Mouse (Mus musculus) megakaryocyte, adult 5-6 weeks (primary cell): Measurements from ENCODE around the gene Cep72. TPM values are rescaled to one million over a fixed set of nuclear protein-coding genes. Genes with fewer than 3 reads are reported as not detected.
"Not testable (repeated sequence)": the region's sequence is repeated elsewhere in the genome, so short reads cannot be mapped to it uniquely, and the experiment has no call there.

Experiments
- ATAC-seq: 2 replicates; pipeline ENCODE4 v1.8.0; 2016; ENCODE audit warnings: mild to moderate bottlenecking, inconsistent platforms; ENCODE audit not compliant: poor library complexity, severe bottlenecking
- total RNA-seq, 2 experiments: library from RNA; stranded (forward) in 1 of 2; stranded (reverse) in 1 of 2; fragments of 153-499, 151-499 nt in 1 of 2; fragments of 221-1000, 200-1000 nt in 1 of 2; gene quantifications; 2 replicates each; pipeline versions ENCODE4 v1.2.3 to v1.2.4; 2015 to 2017

The Cep72 gene
- total RNA-seq, 2 experiments from 2014 or later: 8.2 to 8.9 TPM

DNA sequence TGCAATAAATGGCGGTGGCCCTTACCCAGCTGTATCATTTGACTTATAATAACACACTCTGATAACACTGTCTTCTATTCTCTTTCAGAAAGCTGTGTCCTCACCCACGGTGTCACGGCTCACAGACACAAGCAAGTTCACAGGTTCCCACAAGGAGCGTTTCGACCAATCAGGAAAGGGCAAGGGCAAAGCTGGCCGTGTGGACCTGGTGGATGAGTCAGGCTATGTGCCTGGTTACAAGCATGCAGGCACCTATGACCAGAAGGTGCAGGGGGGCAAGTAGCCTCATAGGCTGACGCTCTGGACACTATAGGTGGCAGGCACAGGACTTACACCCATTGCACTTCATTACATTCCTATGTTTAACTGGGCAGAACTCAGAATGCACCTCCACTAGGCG is 31.0 kb downstream of the Cep72 start:
- ATAC-seq: no peak

DNA sequence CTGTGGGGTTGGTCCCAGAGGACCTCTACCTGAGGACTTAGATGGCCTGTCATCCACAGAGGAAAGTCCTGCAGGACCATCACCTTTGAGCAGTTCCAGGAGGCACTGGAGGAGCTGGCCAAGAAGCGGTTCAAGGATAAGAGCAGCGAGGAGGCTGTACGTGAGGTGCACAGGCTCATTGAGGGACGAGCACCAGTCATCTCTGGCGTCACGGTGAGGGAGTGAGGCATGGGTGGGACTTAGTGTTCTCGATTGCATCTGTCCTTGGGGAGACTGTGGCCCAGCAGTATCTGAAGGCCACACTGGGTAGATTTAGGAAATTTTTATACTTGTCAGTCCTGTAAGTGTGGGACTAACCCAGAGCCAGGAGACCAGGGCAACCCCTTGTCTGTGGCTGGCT is 31.4 kb downstream of the Cep72 start:
- no peak for ATAC-seq

DNA sequence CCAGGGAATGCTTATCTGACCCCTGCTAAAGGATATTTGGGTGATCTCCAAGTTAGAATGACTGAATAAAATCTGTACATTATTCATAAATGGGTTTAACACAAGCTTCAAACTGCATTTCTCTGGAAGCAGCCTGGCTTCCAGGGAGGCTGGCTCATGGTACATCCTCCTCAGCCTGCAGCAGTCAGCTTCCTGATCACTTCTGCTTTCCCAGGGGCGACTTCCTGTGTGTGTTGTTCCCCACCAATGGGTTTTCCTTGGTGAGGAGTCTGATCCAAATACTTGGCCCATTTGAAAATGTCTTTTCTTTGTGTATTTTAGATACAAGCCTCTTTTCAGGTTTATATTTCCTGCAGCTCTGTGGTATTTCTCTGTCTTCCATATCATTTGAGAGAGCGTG is 33.1 kb downstream of the Cep72 start:
- ATAC-seq: peak; percentile 43; the same call in 1 of the 2 replicates

DNA sequence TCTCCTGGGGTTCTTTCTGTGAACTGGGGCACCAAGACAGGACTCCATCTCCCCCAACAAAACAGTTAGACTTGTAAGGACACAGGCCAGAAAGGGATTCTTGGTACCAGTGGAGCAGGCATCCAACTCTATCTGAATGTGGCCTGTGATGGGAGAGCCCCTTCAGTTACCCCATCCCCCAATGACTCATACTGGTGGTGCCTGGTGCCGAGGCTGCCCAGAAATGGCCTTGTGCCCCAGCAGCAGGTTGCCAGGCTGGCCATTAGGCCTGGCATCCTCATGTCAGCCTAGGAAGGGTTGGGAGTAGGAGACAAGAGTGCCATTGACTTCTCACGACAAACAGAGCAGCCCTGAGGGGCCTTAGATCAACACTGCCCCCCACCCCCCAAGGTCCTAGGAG is 34.0 kb downstream of the Cep72 start:
- ATAC-seq: no peak

DNA sequence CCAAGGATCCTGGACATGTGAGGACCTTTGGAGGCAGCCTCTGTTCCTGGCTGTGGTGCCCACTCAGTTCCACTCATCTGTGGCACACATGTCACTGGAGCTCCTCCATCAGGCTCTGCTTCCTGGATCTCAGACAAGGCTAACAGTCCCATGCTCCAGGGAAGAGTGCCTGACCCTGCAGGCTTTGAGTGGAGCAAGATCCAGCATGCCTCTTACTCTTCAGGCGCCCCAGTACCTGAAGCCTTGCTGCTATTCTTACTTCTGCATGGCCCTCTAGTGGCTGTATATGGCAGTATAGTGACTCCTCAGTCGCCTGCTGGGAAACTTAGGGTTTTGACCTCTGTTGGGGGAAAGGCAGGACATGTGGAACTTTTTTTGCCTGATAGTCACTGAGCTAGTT is 35.9 kb downstream of the Cep72 start:
- ATAC-seq: peak; percentile 53

DNA sequence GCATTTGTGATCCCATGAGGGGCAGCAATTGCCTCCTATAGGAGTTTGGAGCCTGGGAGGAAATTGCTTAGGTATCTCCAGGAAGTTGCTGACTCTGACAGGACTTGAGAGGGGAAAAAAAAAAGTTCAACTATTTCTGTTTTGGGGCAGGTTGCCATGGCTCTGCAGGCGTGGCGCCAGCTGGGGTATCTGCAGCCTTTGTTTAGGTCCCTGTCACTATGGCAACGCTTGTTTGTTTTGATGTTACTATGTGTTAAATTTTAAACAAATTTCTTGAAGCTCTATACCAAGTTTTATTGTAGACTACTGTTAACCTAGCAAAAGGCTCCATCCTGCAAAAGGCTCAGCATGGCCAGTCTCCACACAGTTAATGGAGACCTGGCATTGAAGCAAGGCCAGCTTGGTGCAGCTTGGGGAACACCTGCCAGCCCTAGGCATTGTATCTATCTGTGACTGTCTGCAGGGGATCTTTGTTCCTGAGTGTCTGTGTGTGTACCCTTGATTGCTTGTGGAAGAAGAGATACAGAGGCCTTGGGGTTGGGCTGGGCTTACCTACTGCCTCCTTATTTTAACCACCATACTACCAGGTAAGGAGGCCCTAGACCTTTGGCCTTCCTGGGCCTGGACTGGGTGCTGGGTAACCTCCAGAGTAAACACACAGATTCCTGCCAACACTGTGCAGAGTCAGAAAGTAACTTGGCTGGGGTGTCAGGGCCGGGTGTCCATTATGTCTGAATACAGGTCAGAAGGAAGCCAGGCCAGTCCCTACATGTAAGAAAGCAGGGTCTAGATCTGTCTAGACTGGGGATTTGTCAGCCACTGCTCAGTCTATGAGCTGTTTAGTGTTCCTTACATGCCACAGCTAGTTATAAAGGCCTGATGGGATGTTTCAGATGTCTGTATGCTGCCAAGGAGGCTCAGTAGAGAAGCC is 36.7 kb downstream of the Cep72 start:
- no peak for ATAC-seq

DNA sequence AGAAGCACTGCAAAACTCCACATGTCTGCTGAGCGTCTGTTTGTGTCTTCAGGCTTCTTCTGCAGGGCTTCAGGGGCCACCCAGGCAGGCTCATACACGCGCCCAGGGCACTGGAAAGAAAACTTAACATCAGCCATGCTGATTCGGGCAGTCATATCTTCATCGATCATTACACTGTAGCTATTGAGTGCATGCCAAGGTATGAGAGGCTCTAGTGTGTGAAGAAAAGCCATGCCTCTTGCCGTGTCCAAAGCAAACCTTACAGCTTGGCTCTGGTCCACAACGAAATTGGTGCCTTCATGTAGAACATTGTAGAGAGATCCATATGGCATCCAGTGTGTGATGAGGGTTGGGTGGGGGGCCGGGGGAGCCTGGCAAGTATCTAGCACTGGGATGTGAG is 43.1 kb downstream of the Cep72 start:
- not testable (repeated sequence) for ATAC-seq

DNA sequence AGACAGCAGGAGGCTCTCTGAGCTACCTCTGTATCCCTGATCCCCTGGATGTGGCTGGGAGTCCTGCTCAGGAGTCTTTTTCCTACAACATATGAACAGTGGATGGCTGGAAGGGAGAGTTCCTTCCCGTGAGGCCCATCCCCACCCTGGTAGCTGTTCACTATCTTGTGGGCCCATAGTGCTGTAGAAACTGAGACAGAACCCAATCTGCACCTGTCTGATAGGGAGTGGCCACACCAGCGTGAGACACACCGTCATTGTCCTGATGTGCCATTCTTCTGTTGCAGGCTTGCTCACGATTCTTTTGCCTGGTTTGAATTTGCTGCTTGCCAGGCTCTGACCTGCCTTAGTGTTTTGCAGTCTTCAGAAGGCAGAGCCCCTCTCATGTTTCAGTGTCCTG is 44.7 kb downstream of the Cep72 start:
- ATAC-seq: no peak

DNA sequence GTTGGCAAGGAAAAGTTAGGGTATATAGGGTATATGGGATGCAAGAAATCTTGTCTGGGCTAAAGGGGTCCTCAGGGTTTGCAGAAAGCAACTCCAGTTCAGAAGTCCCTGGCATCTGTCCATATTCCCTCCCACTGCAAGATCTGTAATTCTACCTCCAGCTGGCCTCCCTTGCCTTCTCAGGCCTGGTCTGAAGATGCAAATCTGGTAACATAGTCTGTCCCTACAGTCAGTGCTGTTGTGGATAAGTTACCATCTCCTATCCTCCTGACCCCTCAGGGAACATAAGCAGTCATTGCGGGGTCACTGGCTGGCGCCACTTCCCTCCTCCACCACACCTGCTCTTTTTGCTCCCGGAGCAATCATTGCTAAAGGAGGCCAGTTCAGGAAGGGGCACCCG is 46.2 kb downstream of the Cep72 start:
- no peak for ATAC-seq

DNA sequence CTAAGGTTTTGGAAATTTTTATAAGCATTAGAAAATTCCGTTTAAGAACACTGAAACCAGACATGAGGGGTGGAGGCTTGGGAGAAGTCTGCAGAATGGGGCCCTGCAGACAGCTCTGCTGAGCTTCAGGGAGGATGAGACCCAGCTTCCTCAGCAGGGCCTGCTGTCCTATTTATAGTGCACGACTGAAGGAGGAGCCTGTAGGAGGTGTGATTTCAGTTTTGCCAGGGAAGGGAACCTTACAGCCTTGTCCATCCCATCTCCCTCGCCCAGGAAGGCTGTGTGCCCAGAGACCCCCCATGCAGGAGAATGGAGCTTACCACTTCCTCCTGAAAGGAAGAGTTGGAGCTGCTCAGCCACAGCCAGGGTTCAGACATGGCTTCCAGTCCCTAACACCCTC is 51.4 kb downstream of the Cep72 start:
- no peak for ATAC-seq

DNA sequence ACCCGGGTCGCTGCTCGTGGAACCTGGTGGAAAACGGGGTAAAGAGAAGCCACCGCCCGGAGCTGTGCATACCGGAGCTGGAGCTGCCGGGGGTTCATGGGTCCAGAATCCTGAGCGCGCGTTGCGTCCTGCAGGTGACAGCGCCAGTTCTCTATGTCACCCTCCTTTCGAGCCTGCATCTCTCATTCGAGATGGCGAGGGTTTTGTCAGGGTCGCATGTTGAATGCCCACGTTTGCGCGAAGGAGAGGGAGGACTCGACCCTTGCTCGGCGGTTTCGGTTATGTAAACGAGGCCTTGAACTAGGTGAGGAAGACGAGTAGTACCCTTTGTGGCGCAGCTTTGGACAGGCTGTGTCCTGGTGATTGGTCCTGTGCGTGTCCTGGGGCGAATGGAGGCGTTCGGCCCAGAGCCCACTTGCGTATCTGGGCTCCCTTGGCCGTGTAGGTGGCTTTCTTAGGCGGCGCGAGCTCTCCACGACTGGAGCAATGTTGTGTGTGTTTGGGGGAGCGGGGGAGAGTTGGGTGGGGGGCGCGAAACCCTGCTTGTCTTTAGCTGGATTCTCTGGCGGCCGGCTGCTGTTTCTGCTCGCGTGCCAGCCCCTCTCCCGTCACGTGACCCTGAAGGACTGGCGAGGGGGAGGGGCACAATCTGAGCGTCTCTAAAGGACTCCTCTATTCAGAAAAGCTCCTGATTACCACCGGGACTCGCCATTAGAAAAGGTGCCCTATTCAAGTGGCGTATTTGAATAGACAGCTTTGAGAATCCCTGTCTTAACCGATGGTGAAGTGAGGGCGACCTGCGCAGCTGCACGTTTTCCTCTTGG is 52.1 kb downstream of the Cep72 start:
- ATAC-seq: peak; percentile 13

DNA sequence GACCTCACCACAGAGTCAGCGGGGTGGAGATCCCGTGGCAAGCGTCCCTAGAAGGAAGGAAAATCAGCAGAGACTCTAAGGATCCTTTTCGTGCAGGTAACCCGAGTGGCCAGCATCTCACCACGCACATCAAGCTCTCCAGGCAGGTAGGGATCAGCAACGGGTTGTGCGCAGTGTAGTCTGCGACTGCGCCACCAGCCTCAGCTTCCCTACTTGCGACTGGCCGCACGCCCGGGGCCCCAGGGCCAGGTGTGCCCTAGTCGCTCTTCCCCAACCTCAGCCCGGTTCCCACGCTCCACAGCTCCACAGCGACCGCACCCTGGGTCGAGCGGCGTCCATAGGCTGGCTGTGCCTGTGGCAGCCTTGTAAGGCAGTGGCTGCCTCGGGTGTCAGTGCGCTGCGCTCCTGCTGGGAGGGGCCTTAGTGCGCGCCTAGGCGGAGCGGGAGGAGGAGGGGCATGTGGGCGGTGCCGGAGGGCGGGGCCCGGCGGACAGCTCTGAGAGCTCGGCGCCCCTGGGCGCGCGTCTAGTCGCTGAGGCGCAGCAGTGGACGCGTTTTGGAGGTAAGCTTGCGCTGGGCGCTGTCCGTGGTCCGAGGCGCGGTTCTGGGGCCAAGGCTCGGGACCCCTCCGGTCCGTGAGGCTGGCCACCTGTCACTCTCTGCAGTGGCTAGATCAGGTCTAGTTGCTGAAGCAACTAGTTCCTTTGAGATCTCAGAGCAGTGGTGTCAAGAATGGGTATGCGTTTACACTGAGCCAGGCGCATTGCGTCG is 53.0 kb downstream of the Cep72 start, which contains the start of gene Tppp:
Tppp (plus strand) TSS at position 460 of the 771 bp plus-strand sequence.
- ATAC-seq: peak; percentile 92

DNA sequence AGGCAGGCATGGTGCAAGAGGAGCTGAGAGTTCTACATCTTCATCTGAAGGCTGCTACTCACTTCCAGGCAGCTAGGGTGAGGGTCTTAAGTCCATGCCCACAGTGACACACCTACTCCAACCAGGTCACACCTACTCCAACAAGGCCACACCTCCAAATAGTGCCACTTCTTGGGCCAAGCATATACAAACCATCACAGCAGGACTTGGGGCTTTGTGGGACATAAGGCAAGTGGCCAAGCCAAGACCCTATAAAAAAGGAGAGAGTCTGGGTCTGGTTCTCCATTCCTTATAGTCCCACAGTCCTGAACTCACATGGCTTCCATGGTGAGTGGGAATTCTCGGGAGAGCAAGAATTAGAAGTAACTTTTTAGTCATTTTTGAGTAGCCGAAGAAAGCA is 53.9 kb downstream of the Cep72 start:
- ATAC-seq: not testable (repeated sequence)

DNA sequence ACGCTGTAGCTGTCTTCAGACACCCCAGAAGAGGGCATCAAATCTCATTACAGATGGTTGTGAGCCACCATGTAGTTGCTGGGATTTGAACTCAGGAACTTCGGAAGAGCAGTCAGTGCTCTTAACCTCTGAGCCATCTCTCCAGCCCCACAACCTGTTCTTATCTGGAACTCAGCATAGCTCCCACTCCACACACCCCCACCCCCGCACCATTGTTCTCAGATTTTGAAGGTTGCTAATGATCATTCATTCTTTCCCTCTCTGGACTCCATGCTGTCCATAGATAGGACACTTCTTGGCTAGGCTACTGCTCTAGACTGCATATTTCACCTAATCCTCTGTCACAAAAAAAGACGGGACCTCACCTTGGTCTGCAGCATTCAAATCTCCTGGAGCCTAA is 55.2 kb downstream of the Cep72 start:
- not testable (repeated sequence) for ATAC-seq

DNA sequence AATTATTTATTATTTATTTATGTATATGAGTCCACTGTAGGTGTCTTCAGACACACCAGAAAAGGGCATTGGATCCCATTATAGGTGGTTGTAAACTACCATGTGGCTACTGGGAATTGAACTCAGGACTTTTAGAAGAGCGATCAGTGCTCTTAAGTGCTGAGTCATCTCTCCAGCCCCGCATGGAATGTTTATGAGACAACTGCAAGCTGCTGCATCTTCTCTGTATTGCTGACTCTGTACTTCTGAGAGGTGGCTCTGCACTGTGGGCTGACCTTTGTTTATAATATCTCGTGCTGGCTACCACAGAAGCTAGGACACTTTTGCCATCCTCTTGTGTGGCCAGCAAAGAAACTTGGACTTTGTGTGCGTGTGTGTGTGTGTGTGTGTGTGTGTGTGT is 60.6 kb downstream of the Cep72 start:
- no peak for ATAC-seq

DNA sequence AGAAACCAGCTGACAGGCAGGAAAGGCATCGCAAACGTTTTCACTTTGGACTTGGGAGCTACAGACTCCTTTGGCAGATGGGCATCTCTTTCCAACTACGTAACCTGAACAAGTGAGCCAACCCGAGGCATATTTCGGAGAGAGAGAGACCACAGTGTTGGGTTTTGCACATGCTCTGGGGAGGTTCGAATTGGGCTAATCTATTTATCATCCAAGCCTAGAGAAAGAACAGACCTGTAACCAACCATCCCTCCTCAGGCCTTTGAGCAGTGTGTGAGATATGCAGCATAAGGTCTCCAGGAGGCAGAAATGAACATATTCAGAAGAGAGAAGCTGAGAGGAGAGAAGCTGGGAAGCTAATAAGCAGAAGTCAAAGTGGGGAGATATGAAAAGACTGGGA is 61.1 kb downstream of the Cep72 start:
- no peak for ATAC-seq

DNA sequence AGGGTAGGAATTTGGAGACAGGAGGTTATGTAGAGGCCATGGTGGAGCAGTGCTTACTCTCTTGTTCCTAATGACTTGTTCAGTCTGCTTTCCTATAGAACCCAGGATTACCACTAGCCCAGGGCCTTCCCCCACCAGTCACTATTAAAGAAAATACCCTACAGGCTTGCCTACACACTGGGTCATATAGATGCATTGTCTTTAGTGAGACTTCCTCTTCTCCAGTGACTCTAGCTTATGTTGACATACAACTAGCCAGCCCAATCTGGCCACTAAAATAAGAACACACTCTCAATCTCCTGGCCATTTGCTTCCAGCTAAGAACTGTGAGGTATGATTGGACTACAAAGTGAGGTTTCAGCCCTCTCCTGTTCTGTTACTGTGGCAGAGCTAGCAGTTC is 61.6 kb downstream of the Cep72 start:
- peak; percentile 62 for ATAC-seq

DNA sequence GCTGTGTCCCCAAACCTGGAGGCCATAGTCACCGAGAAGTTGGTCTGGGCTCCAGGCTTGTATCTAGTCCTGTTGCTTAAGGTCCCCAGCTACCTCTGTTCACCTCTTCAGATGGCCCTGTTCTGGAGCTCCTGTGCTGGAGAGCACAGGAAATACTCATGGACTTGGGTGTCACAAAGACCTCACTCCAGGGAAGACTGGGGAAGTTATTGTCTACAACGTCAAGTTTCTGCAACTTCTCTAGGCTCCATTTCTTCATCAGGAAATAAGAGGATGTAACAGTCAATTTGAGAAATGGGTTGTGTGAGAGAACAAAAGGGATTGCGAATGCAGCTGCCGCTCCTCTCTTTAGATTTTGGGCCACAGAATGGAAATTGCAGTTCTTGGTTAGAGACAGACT is 65.6 kb downstream of the Cep72 start:
- ATAC-seq: peak; percentile 80

DNA sequence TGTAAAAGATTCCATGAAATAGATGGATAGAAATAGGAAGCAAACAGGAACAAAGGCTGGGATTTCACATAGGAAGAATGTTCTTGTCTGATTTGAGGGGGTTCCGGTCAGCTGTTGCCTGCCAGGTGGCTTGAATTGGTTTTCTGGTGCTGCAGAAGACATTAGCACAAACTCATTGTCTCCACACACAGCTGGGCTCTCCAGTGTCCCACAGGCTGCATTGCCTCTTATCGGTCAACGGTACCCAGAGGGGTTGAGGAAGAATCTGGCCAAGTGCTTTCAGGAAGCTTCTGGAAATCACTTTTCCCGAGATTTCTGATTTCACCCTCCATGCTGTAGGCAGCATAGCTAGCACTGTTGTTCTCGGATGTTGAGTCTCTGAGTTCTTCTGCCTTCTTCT is 70.8 kb downstream of the Cep72 start:
- ATAC-seq: no peak

DNA sequence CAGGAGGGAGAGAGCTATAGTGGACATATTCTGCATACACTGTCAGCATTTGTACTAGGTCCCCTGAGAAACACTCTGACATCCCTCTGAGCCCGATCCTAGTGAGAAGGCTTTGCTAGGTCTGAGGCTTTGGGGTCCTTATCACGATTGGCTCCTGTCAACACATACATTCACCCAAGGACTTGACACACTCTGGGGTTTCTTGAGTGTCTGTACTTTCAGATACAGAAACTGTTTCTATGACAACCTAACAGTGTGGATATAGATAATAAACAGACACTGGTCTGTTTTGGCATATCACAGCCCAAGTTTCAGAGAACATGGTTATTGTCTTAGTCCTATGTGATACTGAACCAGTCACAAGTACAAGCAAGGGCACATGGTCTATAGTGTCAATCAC is 71.3 kb downstream of the Cep72 start:
- ATAC-seq: no peak

DNA sequence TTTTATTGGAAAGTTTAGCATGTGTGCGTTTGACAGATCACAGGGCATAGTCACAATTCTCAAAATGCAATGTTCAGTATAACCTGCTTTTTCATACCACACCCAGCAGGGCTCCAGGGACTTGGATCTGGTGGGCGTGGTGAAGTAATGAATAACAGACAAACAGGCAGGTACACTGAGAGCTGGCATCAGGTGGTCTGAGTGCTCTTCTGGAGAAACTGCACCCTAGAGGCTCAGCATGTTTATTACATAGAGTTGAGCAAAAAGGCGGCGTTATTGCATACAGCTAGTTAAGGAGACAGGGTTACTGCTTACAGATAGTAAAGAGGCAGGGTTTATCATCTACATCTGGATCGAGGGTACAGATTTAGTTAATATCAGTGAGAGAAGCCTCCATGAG is 71.8 kb downstream of the Cep72 start:
- no peak for ATAC-seq
